Mouse (Mus musculus): Measurements from ENCODE around the gene Upf2. TPM values are rescaled to one million over a fixed set of nuclear protein-coding genes. Genes with fewer than 3 reads are reported as not detected.
"Not testable (repeated sequence)": the region's sequence is repeated elsewhere in the genome, so short reads cannot be mapped to it uniquely, and the experiment has no call there.

Upf2 gene
- total RNA-seq, 1 experiment from 2014 or later = 25.5 TPM

- DNase-seq = no peak
Measured at GRCm38 (mm10) chr2:6070925-6071324, 119.7 kb downstream of the Upf2 start.

GRCm38 (mm10) chr2:6071598-6072440 is 120.5 kb downstream of the Upf2 start:
- peak; percentile 70 for DNase-seq

DNA sequence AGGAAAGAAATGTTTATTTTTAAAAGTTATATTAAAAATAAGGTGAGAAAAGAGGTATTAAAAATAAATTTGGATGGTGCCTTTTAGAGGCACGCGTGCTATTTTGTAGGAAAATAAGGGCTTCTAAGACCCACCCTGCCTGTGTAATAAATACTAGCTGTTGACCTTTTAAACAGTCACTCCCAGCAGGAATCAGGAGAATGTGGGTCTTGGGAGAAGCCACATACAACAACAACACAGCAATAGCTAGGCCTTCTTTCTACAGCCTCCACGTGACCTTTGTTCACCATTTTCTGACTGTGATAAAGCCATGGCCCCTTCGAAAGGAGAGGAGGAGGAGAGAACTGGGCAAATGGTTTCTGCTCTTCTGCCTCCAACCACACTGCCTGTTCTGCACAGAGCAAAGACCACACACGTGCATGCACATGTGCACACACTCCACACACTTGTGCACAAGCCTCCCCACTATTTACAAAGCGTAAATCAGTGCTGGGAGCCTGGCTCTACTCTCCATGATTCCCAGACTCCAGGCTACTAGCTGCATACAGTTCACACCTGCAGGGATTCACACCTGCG is 121.5 kb downstream of the Upf2 start:
- no peak for DNase-seq

- DNase-seq = peak; percentile 87
Measured at GRCm38 (mm10) chr2:6074891-6075529, 123.7 kb downstream of the Upf2 start.

DNA sequence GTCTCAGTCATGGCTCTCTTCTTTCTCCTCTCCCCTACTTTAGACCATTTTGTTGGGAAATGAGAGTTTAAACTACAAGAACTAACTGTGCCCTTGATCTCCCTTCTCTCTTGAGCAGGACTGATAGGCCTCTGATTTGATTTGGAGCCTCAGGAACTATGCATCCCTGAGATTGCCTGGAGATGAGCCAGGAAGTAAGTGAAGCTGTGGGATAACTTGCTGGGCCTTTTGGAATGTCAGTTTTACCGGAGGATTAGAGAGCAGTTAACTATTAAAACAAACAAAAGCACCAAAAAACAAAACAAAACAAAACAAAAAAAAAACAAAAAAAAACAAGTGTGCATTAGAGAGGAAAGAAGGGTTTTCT is 124.2 kb downstream of the Upf2 start:
- DNase-seq = no peak

DNA sequence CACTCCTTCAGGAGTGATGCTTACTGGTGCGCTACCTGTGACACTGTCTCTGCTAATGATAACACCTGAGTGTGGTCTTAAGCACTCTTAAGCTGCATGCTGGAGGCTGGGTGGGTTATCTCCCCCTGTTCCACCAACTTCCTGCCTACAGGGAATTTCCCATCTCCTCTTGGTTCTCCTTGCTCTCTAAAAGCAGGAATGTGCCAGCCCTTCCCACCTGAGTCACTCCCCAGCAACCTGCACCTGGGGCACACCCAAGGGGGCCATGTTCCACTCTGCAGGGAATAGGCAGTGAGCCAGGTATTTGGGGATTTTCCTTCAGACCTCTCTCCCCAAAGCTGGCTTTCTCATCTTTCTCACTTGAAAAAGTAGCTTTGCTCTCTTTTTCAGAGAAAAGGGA is 128.8 kb downstream of the Upf2 start:
- DNase-seq = no peak

GRCm38 (mm10) chr2:6081108-6081507 is 129.8 kb downstream of the Upf2 start:
- peak; percentile 20 for DNase-seq

DNA sequence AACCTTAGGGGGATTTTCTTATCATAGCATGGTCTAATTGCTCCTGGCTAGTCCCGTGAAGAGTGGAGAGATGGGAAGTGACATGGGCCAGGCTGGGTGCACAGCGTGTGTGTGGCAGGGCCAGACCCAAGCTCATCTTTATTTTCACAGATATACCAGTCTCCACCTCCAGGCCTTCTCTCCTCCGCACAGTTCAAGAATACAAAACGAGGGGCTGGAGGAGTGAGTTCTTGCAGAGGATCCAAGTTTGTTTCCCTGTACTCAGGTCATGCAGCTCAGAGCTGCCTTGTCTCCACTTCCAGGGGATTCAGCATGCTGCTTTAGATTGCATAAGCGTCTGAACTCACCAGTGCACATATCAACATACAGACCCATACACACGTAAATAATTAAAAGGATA is 131.3 kb downstream of the Upf2 start:
- DNase-seq = no peak

- DNase-seq = peak; percentile 72
Measured at GRCm38 (mm10) chr2:6083696-6084095, 132.4 kb downstream of the Upf2 start.

- peak; percentile 49 for DNase-seq
Measured at GRCm38 (mm10) chr2:6085622-6086530, 134.6 kb downstream of the Upf2 start.

DNA sequence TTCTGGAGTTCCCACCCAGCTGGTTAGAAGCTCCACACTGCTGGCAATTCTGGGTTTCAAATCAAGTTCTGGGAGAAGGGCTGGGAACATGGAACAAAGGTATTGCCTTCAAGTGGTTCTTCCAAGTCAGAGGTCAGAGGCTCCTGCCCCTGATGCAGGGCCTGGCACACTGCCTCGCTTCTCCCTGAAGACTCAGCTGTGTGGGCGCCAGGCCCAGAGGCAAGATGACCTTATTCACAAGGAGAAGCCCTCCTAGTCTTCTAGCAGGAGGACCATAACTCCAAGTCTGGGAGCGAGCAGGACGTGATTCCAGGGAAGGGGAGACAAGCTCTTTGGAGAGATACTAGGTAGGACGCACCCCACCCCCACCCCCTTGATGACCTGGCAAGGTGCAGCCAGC is 135.9 kb downstream of the Upf2 start:
- DNase-seq = peak; percentile 77

- DNase-seq = not testable (repeated sequence)
Measured at GRCm38 (mm10) chr2:6089941-6090340, 138.7 kb downstream of the Upf2 start.

- no peak for DNase-seq
Measured at GRCm38 (mm10) chr2:6097113-6097716, 145.9 kb downstream of the Upf2 start.

- DNase-seq = peak; percentile 33
Measured at GRCm38 (mm10) chr2:6098924-6099323, 147.7 kb downstream of the Upf2 start.

DNA sequence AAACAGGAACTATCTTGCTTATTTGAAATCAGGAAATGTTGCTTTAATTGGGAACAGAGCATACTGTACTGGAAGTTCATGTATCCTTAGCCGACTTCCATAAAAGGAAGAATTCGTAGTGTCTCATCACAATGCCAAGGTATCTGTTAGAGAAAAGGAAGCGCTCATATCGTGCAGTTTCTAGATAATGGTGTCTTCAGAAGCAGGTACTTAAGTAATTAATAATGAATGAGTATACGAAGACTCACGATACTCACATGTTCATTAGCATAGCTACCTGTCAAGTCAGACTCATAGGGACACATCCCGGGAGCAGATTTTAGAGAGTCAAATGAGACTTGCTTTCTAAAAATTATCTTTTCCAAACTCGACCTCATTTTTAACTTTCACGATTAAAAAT is 148.2 kb downstream of the Upf2 start:
- no peak for DNase-seq

GRCm38 (mm10) chr2:6100027-6100749 is 148.9 kb downstream of the Upf2 start:
- DNase-seq = peak; percentile 49

GRCm38 (mm10) chr2:6100755-6101154 is 149.5 kb downstream of the Upf2 start:
- no peak for DNase-seq

- no peak for DNase-seq
Measured at GRCm38 (mm10) chr2:6105437-6105836, 154.2 kb downstream of the Upf2 start.
